ENCODE assay signal across 29 mouse cellular contexts in the genomic region with DNA sequence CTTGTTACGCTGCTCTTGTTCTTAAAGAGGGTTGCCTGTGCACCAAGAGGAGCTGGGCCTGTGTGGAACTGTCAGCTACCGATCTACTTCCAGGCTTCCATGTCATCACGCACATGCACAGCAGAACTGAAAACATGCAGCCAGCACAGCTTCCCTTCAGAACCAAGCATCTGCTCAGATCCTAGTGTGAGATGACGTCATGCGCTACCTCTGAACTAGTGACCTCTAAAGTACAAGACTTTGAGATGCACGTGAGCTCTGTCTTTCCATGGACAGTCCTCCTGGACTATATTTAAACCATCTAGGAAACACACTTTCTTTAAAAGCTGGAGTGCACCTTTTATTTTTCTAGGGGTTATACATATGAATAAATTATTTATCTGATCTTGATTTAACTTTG. TPM values are rescaled to one million over a fixed set of nuclear protein-coding genes. Genes with fewer than 3 reads are reported as not detected.
DNase-seq lines count a peak whose midpoint lies in the region; ATAC-seq and TF ChIP-seq lines count a peak whose summit lies in the region.
"Had no signal": no experiment of that assay in that cellular context is flagged by ENCODE, and none has a peak within 500 bp of the region (broad histone marks: within the 10 kb centered on the region; RNA-seq: fewer than 3 reads in every experiment).

No protein-coding gene starts in this region.

- H3K27ac ChIP-seq in gastrocnemius, adult 2 months: peak overlapping the region; percentile 28; the same call in 1 of the 2 replicates
- peak overlapping the region; percentile 8; the same call in 1 of the 2 replicates for H3K27ac ChIP-seq in heart, embryonic 13.5 days (replicated peaks)
- H3K27ac ChIP-seq in CH12.LX (ENCODE audit: insufficient read depth, low read depth): no peak overlapping the region
- H3K27ac ChIP-seq: embryonic facial prominence, embryonic 13.5 days; forebrain, embryonic 10.5 days; forebrain, embryonic 15.5 days; hindbrain, embryonic 14.5 days; kidney, postnatal 0 days; layer of hippocampus, adult 2 months; left cerebral cortex, adult 2 months; limb, embryonic 12.5 days; liver, embryonic 13.5 days; macrophage; midbrain, embryonic 13.5 days; neural tube, embryonic 13.5 days; stomach, embryonic 15.5 days had no signal

- no peak for TF ChIP-seq CTCF in gastrocnemius, adult 2 months (IDR thresholded peaks at IDR 0.05)
- no peak for TF ChIP-seq CTCF in CH12.LX (conservative IDR thresholded peaks at IDR 0.05 in 1 of 2, IDR thresholded peaks at IDR 0.05 in 1 of 2; ENCODE audit: low read depth in 2 of 2, low read length in 2 of 2)

- TF ChIP-seq EP300 in CH12.LX (IDR thresholded peaks at IDR 0.05; ENCODE audit: low read length): no peak; the same call in 1 of the 2 replicates

- dilution Hi-C loops in CH12.LX (cut with MboI; ENCODE audit: extremely low pct_ligation_motif_present, extremely low pct_unique_long_range_greater_than_20kb, low sequenced_read_pairs): no loop called here

- no peaks in the 10 kb centered on the region for H3K27me3 ChIP-seq in heart, embryonic 13.5 days (replicated peaks)
- H3K27me3 ChIP-seq in CH12.LX (replicated peaks): no peaks in the 10 kb centered on the region
- H3K27me3 ChIP-seq: embryonic facial prominence, embryonic 13.5 days; forebrain, embryonic 15.5 days; limb, embryonic 12.5 days; liver, embryonic 13.5 days; midbrain, embryonic 13.5 days; neural tube, embryonic 13.5 days; Patski; stomach, embryonic 15.5 days had no signal

- intact Hi-C loops in gastrocnemius, adult 2 months (cut with DNase I): loop anchor here (10.0 kb wide), 1 partner anchor 49 kb away; the partner anchor contains the start of gene Pacsin2
- intact Hi-C loops in heart, postnatal 36 days (cut with DNase I): no loop called here

- in situ Hi-C loops in CH12.LX (cut with MboI; ENCODE audit: low pct_ligation_motif_present, low pct_unique_long_range_greater_than_20kb, low sequenced_read_pairs): no loop called here

- no peak for TF ChIP-seq RAD21 in CH12.LX (IDR thresholded peaks at IDR 0.05; ENCODE audit: low read depth, low read length)

- peaks cover under 1% of the 10 kb centered on the region; the same call in 1 of the 2 replicates for H3K79me2 ChIP-seq in CH12.LX (replicated peaks; ENCODE audit: control insufficient read depth, extremely low read depth, insufficient read depth, poor library complexity, severe bottlenecking)

- no peak for DNase-seq in gastrocnemius, adult 2 months
- DNase-seq in gastrocnemius, adult 18-20 months (ENCODE audit: low spot score): no peak
- no peak for DNase-seq in heart, postnatal 36 days
- peak; percentile 60 for DNase-seq in kidney, adult 9 months
- DNase-seq in kidney, postnatal 14 days: no peak
- peak; percentile 45 for DNase-seq in CH12.LX (ENCODE audit: extremely low read depth)
- DNase-seq in retina, postnatal 1 day: no peak
- DNase-seq: adrenal gland, postnatal 10 days; cerebellum, adult 8-10 months; cerebellum, postnatal 36 days; liver, embryonic 13.5 days; lung, adult 2 months; lung, postnatal 10 days; right cerebral cortex, postnatal 14 days had no signal

- H3K4me3 ChIP-seq in gastrocnemius, adult 2 months: no peak overlapping the region
- no peak overlapping the region for H3K4me3 ChIP-seq in heart, embryonic 13.5 days
- no peak overlapping the region for H3K4me3 ChIP-seq in CH12.LX (replicated peaks in 1 of 3; ENCODE audit: low read depth in 2 of 3, low read length in 2 of 3, poor library complexity in 1 of 3)
- H3K4me3 ChIP-seq: embryonic facial prominence, embryonic 13.5 days; forebrain, embryonic 10.5 days; forebrain, embryonic 15.5 days; layer of hippocampus, adult 2 months; left cerebral cortex, adult 2 months; limb, embryonic 12.5 days; liver, embryonic 13.5 days; midbrain, embryonic 13.5 days; neural tube, embryonic 13.5 days; stomach, embryonic 15.5 days had no signal

- H3K36me3 ChIP-seq in heart, embryonic 13.5 days: no peaks in the 10 kb centered on the region
- peaks cover 2 to 48% of the 10 kb centered on the region in 2 experiments for H3K36me3 ChIP-seq in CH12.LX (replicated peaks in 1 of 2; ENCODE audit: control insufficient read depth in 1 of 2, insufficient read depth in 1 of 2, low read length in 1 of 2)
- H3K36me3 ChIP-seq: embryonic facial prominence, embryonic 13.5 days; forebrain, embryonic 10.5 days; forebrain, embryonic 15.5 days; limb, embryonic 12.5 days; midbrain, embryonic 13.5 days; neural tube, embryonic 13.5 days; stomach, embryonic 15.5 days had no signal

- WGBS in heart, embryonic 13.5 days: 41% methylated on average over 6 of the region's 6 CpGs

- ATAC-seq in heart, embryonic 13.5 days (ENCODE audit: extremely low read depth, insufficient number of reproducible peaks, low FRiP score, low TSS enrichment): no peak
- ATAC-seq: forebrain, embryonic 15.5 days; intestine, postnatal 0 days; midbrain, embryonic 13.5 days; Patski had no signal

- peaks cover 60% of the 10 kb centered on the region for H3K4me1 ChIP-seq in heart, embryonic 13.5 days
- peaks cover 11 to 75% of the 10 kb centered on the region in 2 experiments; a peak in 3 of 4 replicates for H3K4me1 ChIP-seq in CH12.LX (ENCODE audit: control insufficient read depth in 1 of 2, insufficient read depth in 2 of 2)
- H3K4me1 ChIP-seq: midbrain, embryonic 13.5 days; neural tube, embryonic 13.5 days had no signal

- TF ChIP-seq POLR2A in CH12.LX (IDR thresholded peaks at IDR 0.05; ENCODE audit: low read depth, low read length): no peak

- H3K9ac ChIP-seq in heart, embryonic 13.5 days: no peak overlapping the region
- H3K9ac ChIP-seq in CH12.LX (ENCODE audit: insufficient read depth, low read depth): no peak overlapping the region
- H3K9ac ChIP-seq: embryonic facial prominence, embryonic 13.5 days; forebrain, embryonic 15.5 days; hindbrain, embryonic 14.5 days; limb, embryonic 12.5 days; liver, embryonic 13.5 days; midbrain, embryonic 13.5 days; neural tube, embryonic 13.5 days; stomach, embryonic 15.5 days had no signal

- H3K9me3 ChIP-seq in heart, embryonic 13.5 days: no peaks in the 10 kb centered on the region
- H3K9me3 ChIP-seq in CH12.LX (replicated peaks; ENCODE audit: low read length): no peaks in the 10 kb centered on the region
- H3K9me3 ChIP-seq: embryonic facial prominence, embryonic 13.5 days; forebrain, embryonic 10.5 days; forebrain, embryonic 15.5 days; limb, embryonic 12.5 days; liver, embryonic 13.5 days; midbrain, embryonic 13.5 days; neural tube, embryonic 13.5 days; stomach, embryonic 15.5 days had no signal

- H3K4me2 ChIP-seq in heart, embryonic 13.5 days: no peak overlapping the region
- H3K4me2 ChIP-seq in CH12.LX (ENCODE audit: insufficient read depth, low read depth, poor library complexity, severe bottlenecking): no peak overlapping the region
- H3K4me2 ChIP-seq: embryonic facial prominence, embryonic 13.5 days; forebrain, embryonic 15.5 days; hindbrain, embryonic 14.5 days; limb, embryonic 12.5 days; liver, embryonic 13.5 days; midbrain, embryonic 13.5 days; neural tube, embryonic 13.5 days; stomach, embryonic 15.5 days had no signal

TF ChIP-seq in CH12.LX, 34 proteins besides CTCF, POLR2A, EP300 and RAD21:
- TF ChIP-seq MYC (IDR thresholded peaks at IDR 0.05; ENCODE audit: low read depth, low read length) (no peak), BHLHE40 (IDR thresholded peaks at IDR 0.05; ENCODE audit: low read depth, low read length) (peak; percentile 73), ZC3H11A (IDR thresholded peaks at IDR 0.05; ENCODE audit: low read depth, low read length) (no peak), JUN (IDR thresholded peaks at IDR 0.05; ENCODE audit: insufficient read depth, low read depth, low read length) (no peak), MAFK (IDR thresholded peaks at IDR 0.05; ENCODE audit: insufficient replicate concordance, low read length) (no peak), JUND (conservative IDR thresholded peaks at IDR 0.05; ENCODE audit: low read depth, low read length) (peak; percentile 47; the same call in 1 of the 2 replicates), NRF1 (IDR thresholded peaks at IDR 0.05; ENCODE audit: low read depth, low read length) (no peak), MAX (IDR thresholded peaks at IDR 0.05; ENCODE audit: low read length) (no peak), ETS1 (conservative IDR thresholded peaks at IDR 0.05; ENCODE audit: low read depth, low read length) (0 out of 2 replicates have a peak, but pooled peaks have one; percentile 21)

RNA-seq across cellular contexts. Expression of gene Pacsin2, which starts 49.0 kb away (rescaled TPM):
- 10 to 100 TPM; 43.7 to 70.1 TPM for total RNA-seq in gastrocnemius, adult 2 months (2021)
- 10 to 100 TPM; 49.4 to 75.6 TPM for total RNA-seq in gastrocnemius, adult 18-20 months (2021)
- 56.8 and 57.8 TPM in 2 replicates for polyA plus RNA-seq in heart, embryonic 13.5 days (2015; fragmentation: Nextera tagmentation; extraction: Ambion mirVana)
- total RNA-seq in heart, postnatal 36 days (2021): 100 to 1,000 TPM; 174 to 191 TPM
- total RNA-seq in CH12.LX (2012; rRNA removed) (47.9 and 48.4 TPM in 2 replicates), CH12.LX (2014; rRNA removed) (53.6 and 53.7 TPM in 2 replicates)
- 85.5 and 99.3 TPM in 2 replicates for polyA plus RNA-seq in CH12.LX (2012; ENCODE audit: insufficient read length, low read depth)

Comparison
In these comparisons a context has a peak if more than half of its experiments do, and no peak if none do; other contexts are left out.
1. DNase-seq: peak in kidney, adult 9 months (single experiment) and CH12.LX (single experiment); none in gastrocnemius, adult 2 months (single experiment), gastrocnemius, adult 18-20 months (single experiment), heart, postnatal 36 days (0 of 2), kidney, postnatal 14 days (single experiment) and retina, postnatal 1 day (single experiment).